12 mouse cellular contexts compared by ENCODE assay signal in the genomic region with DNA sequence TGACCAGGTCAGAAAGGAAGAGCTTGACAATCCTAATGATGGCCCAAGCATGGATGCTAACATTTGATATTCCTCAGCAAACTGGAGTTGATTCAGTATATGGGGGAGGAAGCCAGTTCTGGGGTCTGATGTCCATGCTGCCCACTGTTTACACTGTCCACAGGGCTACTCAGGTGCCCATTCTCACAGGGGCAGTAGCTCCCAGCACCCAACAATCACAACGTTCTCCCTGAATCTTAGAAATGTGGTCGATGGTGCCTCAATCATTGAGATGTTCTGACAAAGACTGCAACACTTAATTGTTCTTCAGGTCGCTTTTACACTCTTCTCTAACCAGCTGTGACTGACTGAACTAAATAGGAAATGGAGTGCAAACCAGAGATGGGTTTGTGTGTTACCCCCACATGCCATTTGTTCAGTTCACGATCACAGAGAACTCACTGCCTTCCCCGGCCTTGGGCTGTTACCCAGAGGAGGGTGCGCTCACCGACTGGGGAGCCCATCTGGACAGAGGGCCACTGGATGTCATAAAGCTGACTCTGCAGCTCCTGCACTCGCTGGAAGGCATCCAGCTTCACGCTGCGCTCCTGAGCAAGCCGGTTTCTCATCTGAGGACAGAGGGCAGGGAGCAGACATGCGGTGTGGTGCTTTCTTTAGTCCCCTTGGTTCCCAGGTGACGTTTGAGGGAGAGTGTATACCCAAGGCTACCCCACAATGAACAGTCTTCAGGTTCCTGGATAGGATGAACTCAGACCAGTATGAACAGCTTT. TPM values are rescaled to one million over a fixed set of nuclear protein-coding genes. Genes with fewer than 3 reads are reported as not detected.
DNase-seq lines count a peak whose midpoint lies in the region; ATAC-seq and TF ChIP-seq lines count a peak whose summit lies in the region.
"Had no signal": no experiment of that assay in that cellular context is flagged by ENCODE, and none has a peak within 500 bp of the region (broad histone marks: within the 10 kb centered on the region; RNA-seq: fewer than 3 reads in every experiment).

No protein-coding gene starts in this region.

- H3K9me3 ChIP-seq in hindbrain, postnatal 0 days (ENCODE audit: low read length), result 0 out of 2 replicates have a peak, but pooled peaks cover 4% of the 10 kb centered on the region
- 0 out of 2 replicates have a peak, but pooled peaks cover 4% of the 10 kb centered on the region for H3K9me3 ChIP-seq in hindbrain, embryonic 11.5 days (ENCODE audit: control insufficient read depth, low read length)

- WGBS in hindbrain, postnatal 0 days, result 51% methylated on average over 13 of the region's 13 CpGs
- WGBS in hindbrain, embryonic 11.5 days, result 76% methylated on average over 13 of the region's 13 CpGs

- TF ChIP-seq CTCF in hindbrain, postnatal 0 days (IDR thresholded peaks at IDR 0.05; ENCODE audit: low read depth), result no peak

- H3K4me3 ChIP-seq in hindbrain, postnatal 0 days (ENCODE audit: low read length), result no peak overlapping the region
- H3K4me3 ChIP-seq in hindbrain, embryonic 11.5 days (ENCODE audit: low read depth, low read length), result no peak overlapping the region
- H3K4me3 ChIP-seq: embryonic facial prominence, embryonic 12.5 days; liver, embryonic 12.5 days had no signal

- no peaks in the 10 kb centered on the region for H3K4me1 ChIP-seq in hindbrain, postnatal 0 days (ENCODE audit: insufficient read depth, low read length)
- no peaks in the 10 kb centered on the region for H3K4me1 ChIP-seq in hindbrain, embryonic 11.5 days (replicated peaks; ENCODE audit: control insufficient read depth, insufficient read depth, low read length)

- H3K27ac ChIP-seq in hindbrain, postnatal 0 days, result no peak overlapping the region
- H3K27ac ChIP-seq in hindbrain, embryonic 11.5 days (ENCODE audit: low read depth, low read length), result no peak overlapping the region
- H3K27ac ChIP-seq: embryonic facial prominence, embryonic 12.5 days; liver, embryonic 12.5 days had no signal

- no peak overlapping the region for H3K4me2 ChIP-seq in hindbrain, postnatal 0 days (ENCODE audit: low read depth, low read length)
- no peak overlapping the region for H3K4me2 ChIP-seq in hindbrain, embryonic 11.5 days (replicated peaks; ENCODE audit: low read depth, low read length)
- H3K4me2 ChIP-seq: embryonic facial prominence, embryonic 12.5 days; liver, embryonic 12.5 days had no signal

- H3K36me3 ChIP-seq in hindbrain, postnatal 0 days (ENCODE audit: insufficient read depth, low read length), result no peaks in the 10 kb centered on the region
- H3K36me3 ChIP-seq in hindbrain, embryonic 11.5 days (ENCODE audit: control insufficient read depth, insufficient read depth, low read length), result no peaks in the 10 kb centered on the region
- H3K36me3 ChIP-seq: embryonic facial prominence, embryonic 12.5 days; liver, embryonic 12.5 days had no signal

- ATAC-seq in hindbrain, postnatal 0 days, result no peak
- ATAC-seq in hindbrain, embryonic 11.5 days (ENCODE audit: low FRiP score), result no peak
- ATAC-seq: liver, embryonic 12.5 days; lung, postnatal 0 days had no signal

- DNase-seq in cerebellum, postnatal 14 days, result peak; percentile 35 to 58
- no peak for DNase-seq in cerebellum, adult 11-12 months
- DNase-seq in hindbrain, postnatal 0 days (ENCODE audit: low spot score), result peak; percentile 39
- DNase-seq in hindbrain, embryonic 11.5 days (ENCODE audit: low spot score), result no peak
- peak; percentile 19 for DNase-seq in brain, adult 2 months (ENCODE audit: low read depth, low spot score)
- DNase-seq in kidney, postnatal 10 days, result peak; percentile 71
- no peak for DNase-seq in thymus, postnatal 10 days (ENCODE audit: low spot score in 2 of 2)
- no peak for DNase-seq in urinary bladder, adult 18-20 months (ENCODE audit: low spot score in 2 of 2)

- no peak overlapping the region for H3K9ac ChIP-seq in hindbrain, postnatal 0 days (replicated peaks; ENCODE audit: low read length)
- no peak overlapping the region for H3K9ac ChIP-seq in hindbrain, embryonic 11.5 days (ENCODE audit: low read depth, low read length)
- H3K9ac ChIP-seq: embryonic facial prominence, embryonic 12.5 days; liver, embryonic 12.5 days had no signal

- no peaks in the 10 kb centered on the region for H3K27me3 ChIP-seq in hindbrain, postnatal 0 days (ENCODE audit: insufficient read depth, low read length)
- no peaks in the 10 kb centered on the region for H3K27me3 ChIP-seq in hindbrain, embryonic 11.5 days (ENCODE audit: control insufficient read depth, insufficient read depth, low read length)
- H3K27me3 ChIP-seq: embryonic facial prominence, embryonic 12.5 days; liver, embryonic 12.5 days had no signal

RNA-seq across cellular contexts. Expression of a gene that starts 27.4 kb away (rescaled TPM):
- 31.3 and 35.7 TPM in 2 replicates for total RNA-seq in hindbrain, postnatal 0 days (2014; rRNA removed)
- polyA plus RNA-seq in hindbrain, postnatal 0 days (2015; fragmentation: Nextera tagmentation; extraction: Ambion mirVana), result 61.8 and 61.9 TPM in 2 replicates
- 122 and 123 TPM in 2 replicates for polyA plus RNA-seq in hindbrain, embryonic 11.5 days (2014; fragmentation: Nextera tagmentation; extraction: Ambion mirVana)

RNA-seq across cellular contexts. Expression of a gene that starts 56.3 kb away (rescaled TPM):
- total RNA-seq in hindbrain, postnatal 0 days (2014; rRNA removed), result 1.8 and 3.7 TPM in 2 replicates
- 6.5 and 7.7 TPM in 2 replicates for polyA plus RNA-seq in hindbrain, postnatal 0 days (2015; fragmentation: Nextera tagmentation; extraction: Ambion mirVana)
- 1.3 and 1.4 TPM in 2 replicates for polyA plus RNA-seq in hindbrain, embryonic 11.5 days (2014; fragmentation: Nextera tagmentation; extraction: Ambion mirVana)
- total RNA-seq: ES-E14 had no signal
- polyA plus RNA-seq: liver, embryonic 12.5 days had no signal

RNA-seq across cellular contexts. Expression of a gene that starts 56.4 kb away (rescaled TPM):
- total RNA-seq in hindbrain, postnatal 0 days (2014; rRNA removed), result 48.0 and 74.5 TPM in 2 replicates
- polyA plus RNA-seq in hindbrain, postnatal 0 days (2015; fragmentation: Nextera tagmentation; extraction: Ambion mirVana), result 50.5 and 52.3 TPM in 2 replicates
- 45.9 and 47.6 TPM in 2 replicates for polyA plus RNA-seq in hindbrain, embryonic 11.5 days (2014; fragmentation: Nextera tagmentation; extraction: Ambion mirVana)

Comparison
In these comparisons a context has a peak if more than half of its experiments do, and no peak if none do; other contexts are left out.
1. DNase-seq: peak in cerebellum, postnatal 14 days (2 of 2), hindbrain, postnatal 0 days (single experiment), brain, adult 2 months (single experiment) and kidney, postnatal 10 days (single experiment); none in cerebellum, adult 11-12 months (single experiment), hindbrain, embryonic 11.5 days (single experiment), thymus, postnatal 10 days (0 of 2) and urinary bladder, adult 18-20 months (0 of 2).